Mouse (Mus musculus) ovary, postnatal 14 days (tissue): ENCODE data around the gene Mt3.
"Not testable (repeated sequence)": the region's sequence is repeated elsewhere in the genome, so short reads cannot be mapped to it uniquely, and the experiment has no call there.

Experiments used
- DNase-seq: peaks from one replicate; pipeline ENCODE4 v3.0.0; 2022; ENCODE audit warnings: low spot score

Mt3 gene

GRCm38 (mm10) chr8:94152513-94153300 lies at the start of gene Mt3:
TSS of gene Mt3 (plus strand) at chr8:94152607.
- DNase-seq: peak; percentile 31

DNA sequence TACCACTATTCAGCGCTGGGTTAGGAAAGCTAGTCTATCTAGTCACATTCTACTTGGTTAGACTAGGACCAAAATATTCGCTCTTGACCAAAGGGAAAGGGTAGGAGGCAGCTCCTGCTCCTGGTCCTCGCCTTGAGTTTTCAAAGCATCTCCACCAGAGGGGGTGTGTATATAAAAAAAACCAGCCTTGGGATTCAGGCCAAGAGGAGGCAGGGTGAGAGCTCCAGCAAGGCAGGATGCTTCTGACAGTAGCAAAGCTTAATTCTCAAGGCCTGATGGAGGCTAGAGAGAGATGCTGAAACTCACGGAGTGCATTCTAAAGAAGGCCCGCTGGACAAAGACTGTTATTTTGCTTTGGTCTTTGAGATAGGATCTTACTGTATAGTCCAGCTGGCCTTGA lies 48.3 kb upstream of the Mt3 start:
- peak; percentile 37 for DNase-seq

DNA sequence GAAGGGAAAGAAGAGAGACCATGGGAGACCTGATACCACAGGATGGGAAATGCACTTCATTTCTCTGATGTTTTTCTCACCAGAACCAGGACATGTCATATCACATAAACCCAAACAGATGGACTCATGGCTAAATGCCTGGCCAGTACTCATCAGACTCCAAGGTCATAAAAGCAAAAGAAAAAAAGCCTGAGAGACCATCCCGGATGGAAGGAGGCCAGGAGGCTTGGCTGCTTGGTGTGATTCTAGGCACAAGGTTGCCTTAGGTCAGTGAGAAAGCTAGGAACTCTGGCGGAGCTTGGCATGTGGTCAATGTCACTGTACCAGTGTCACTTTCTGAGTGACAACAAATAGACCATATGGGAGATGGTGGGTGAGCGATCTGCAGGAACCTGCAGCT lies 44.5 kb upstream of the Mt3 start:
- DNase-seq: peak; percentile 43

- DNase-seq: no peak
Measured at GRCm38 (mm10) chr8:94109396-94109795, 43.0 kb upstream of the Mt3 start.

- no peak for DNase-seq
Measured at GRCm38 (mm10) chr8:94109835-94110234, 42.6 kb upstream of the Mt3 start.

DNA sequence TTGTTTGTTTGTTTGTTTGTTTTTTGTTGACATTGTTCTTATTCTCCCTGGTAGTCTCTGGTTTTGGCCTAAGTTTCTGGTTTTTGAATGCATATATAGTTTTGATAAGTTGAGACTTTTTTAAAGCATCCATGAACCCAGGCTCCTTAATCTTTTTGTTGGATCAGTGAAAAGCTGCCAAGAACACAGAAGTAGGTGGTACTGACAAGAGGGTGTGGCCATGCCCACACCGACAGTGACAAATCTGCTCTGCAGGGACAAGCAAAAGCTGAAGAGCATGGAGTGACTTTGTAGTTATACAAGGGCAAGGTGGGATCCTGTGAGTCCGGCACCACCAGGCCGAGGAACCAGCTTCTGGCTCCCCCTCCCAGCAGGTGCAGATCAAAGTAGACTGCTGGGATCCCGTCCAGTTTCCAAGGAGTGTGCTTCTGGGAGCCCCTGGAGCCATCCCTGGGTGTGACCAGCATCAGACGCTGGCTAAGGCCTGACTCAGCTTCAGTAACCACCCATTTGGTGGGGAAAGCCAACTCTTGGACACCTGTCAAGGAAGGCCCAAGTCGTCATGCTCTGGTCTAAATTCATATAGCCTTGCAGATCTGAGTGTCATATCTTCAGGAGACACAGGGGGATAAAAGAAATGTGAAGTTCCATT lies 41.8 kb upstream of the Mt3 start:
- no peak for DNase-seq

DNA sequence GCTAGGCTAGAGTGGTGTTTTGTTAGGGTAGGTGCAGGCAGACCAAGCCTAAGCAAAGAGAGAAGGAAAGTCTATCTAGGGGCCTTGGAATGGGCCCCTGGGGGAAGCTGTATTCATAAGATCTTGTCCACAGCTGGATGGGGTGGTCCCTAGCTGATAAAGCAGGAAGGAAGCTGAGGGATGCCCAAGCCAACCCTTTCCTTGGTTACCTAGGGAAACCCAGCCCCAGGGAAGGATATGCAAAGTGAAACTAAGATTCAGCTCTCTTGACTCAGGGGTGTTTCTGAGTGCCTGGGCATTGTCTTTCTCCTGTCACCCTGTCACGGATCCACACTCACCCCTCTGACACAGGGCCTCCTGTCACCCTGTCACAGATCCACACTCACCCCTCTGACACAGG lies 39.0 kb upstream of the Mt3 start:
- DNase-seq: no peak

GRCm38 (mm10) chr8:94113972-94114371 lies 38.4 kb upstream of the Mt3 start:
- DNase-seq: no peak

DNA sequence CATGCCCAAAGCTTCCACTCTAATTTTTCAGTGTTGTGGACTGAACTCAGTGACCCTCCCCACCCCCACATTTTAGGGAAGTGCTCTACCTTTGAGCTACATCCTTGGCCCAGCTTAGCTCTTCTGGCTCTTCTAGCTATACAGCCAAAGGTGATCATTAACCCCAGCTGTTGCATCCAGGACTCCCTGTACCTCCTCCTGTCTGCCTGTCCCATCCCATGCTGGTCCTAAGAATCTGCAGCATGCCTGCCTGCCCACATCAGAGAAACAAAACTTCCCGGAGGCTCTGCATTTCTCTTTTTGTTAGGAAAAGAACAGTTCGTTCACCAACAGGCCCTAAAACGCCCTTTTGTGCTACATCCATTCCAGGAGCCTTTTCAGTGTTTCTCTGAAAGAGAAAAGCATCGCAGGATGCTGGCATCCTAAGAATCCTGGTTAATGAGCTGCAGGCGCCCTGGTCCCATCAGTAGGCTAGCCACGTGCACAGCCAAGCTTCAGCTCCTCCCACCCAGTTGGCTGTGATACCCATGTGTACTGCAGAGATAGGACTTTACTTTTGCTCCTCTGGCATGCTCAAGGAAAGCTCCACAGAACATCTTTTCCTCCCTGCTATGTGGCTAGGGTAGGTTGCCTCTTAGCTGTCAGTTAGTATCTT lies 33.5 kb upstream of the Mt3 start:
- DNase-seq: no peak

DNA sequence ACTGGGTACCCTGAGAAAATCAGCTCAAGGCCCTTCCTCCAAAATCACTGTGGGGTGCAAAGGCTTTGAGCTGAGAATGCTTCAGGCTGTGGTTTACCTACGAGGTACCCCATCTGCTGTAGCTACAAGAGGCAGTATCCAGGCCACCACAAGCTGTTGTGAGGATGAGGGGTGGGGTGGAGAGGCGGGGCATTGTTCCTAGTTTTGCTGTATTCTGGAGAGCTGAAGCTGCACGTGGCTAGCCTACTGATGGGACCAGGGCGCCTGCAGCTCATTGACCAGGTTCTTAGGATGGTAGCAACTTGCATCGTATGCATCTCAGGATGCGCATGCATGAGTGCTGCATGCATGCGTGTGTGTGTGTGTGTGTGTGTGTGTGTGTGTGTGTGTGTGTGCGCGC lies 30.8 kb upstream of the Mt3 start:
- DNase-seq: no peak

- DNase-seq: no peak
Measured at GRCm38 (mm10) chr8:94122711-94123468, 29.5 kb upstream of the Mt3 start.

DNA sequence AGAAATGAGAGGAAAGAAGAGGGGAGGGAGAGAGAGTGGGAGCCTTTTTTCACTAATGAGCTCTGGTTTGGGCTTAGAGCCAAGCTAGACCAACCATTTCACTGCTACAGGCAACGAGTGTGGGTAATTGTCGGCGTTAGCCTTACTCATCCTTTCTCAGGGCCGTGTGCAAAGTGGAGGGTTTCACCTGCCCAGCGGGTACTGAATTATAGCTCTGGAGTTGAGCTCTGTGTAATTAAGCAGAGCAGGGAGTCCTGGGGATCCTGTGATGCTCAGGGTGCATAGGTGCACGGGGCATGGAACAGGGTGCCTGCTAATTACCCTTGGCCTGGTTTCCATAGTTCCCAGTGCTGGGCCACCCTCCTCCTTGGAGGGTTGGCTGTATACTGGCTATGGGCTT lies 24.7 kb upstream of the Mt3 start:
- no peak for DNase-seq

DNA sequence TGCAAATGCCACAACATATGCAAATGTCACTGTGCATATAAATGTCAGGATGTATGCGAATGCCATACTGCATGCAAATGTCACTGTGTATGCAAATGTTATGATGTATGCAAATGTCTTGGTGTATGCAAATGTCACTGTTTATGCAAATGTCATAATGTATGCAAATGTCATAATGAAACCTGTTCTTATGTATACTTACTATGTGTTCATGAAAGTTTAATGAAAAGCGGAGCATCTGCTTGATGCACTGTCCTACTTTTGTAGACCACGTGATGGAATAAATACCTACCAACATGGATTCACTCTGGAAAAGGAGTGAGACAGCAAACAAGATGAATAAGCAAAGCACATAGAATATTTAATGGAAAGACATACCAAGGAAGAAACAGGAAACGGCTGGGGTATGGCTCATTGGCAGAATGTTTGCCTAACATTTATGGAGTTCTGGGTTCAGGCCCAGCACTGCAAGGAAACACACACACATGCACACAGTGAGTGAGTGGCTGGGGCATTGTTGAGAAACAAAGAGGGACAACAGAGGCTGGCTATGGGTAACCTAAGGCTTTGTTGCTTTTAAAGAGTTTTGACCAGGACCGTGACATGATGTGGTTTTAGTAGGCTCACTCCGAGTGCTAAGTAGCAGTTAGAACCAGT lies 23.1 kb upstream of the Mt3 start:
- no peak for DNase-seq

- DNase-seq: no peak
Measured at GRCm38 (mm10) chr8:94130126-94130525, 22.3 kb upstream of the Mt3 start.

- no peak for DNase-seq
Measured at GRCm38 (mm10) chr8:94132096-94132495, 20.3 kb upstream of the Mt3 start.

DNA sequence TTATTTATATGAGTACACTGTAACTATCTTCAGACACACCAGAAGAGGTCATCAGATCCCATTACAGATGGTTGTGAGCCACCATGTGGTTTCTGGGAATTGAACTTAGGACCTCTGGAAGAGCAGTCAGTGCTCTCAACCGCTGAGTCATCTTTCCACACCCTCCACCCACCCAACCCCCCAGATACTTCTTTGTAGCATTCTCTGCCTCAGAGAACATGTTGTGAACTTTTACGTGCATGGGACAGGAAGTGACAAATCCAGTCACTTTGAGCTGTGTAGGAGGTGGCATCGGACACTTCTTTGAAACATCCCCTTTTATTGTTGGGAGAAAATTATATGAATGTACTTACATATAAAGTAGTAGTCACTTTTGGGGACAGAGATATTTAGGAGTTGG lies 17.8 kb upstream of the Mt3 start:
- not testable (repeated sequence) for DNase-seq

DNA sequence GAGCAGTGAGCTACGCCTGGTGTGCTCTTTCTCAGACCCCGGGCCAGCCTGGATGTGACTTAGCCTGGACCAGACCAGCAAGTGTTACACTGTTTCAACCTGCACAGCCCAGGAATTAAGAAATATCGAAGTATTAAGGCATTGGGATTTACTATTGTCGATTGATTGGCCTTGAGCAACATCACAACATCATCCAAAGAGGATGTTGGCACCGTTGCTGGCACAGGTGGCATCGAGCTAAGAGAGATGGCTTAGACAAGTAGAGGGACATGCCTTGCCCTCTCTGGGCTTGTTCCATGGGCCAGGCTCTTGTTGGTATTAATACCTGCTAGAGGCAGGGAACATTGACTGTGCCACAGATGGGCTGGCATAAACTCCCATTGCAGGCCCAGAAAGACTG lies 16.9 kb upstream of the Mt3 start:
- no peak for DNase-seq

GRCm38 (mm10) chr8:94136192-94136591 lies 16.2 kb upstream of the Mt3 start:
- no peak for DNase-seq

- no peak for DNase-seq
Measured at GRCm38 (mm10) chr8:94136933-94137332, 15.5 kb upstream of the Mt3 start, which contains the start of gene Mt4. TSS of gene Mt4 (plus strand) at chr8:94137197.

GRCm38 (mm10) chr8:94140266-94140795 lies 12.1 kb upstream of the Mt3 start:
- DNase-seq: no peak

GRCm38 (mm10) chr8:94148236-94148635 lies 4.2 kb upstream of the Mt3 start:
- DNase-seq: no peak

GRCm38 (mm10) chr8:94150925-94151324 lies 1.5 kb upstream of the Mt3 start:
- no peak for DNase-seq
